Mouse (Mus musculus) G1E (cell line): ENCODE measurements around the gene Arf6.

ENCODE experiments used
- CTCF ChIP-seq: IDR thresholded peaks from 2 replicates; pipeline ENCODE4 v1.5.1; 2012; ENCODE audit warnings: low read depth, low read length, inconsistent platforms, mixed read lengths
- GATA2 ChIP-seq: IDR thresholded peaks from 2 replicates; pipeline ENCODE4 v1.6.1; 2012; ENCODE audit warnings: low read depth, low read length, inconsistent platforms, borderline replicate concordance
- POLR2AphosphoS5 ChIP-seq: IDR thresholded peaks from 2 replicates; pipeline ENCODE4 v1.6.1; 2012; ENCODE audit warnings: low read depth, low read length, inconsistent platforms; ENCODE audit not compliant: insufficient replicate concordance
- TAL1 ChIP-seq: conservative IDR thresholded peaks from 2 replicates; pipeline ENCODE4 v1.6.1; 2012; ENCODE audit warnings: low read depth, low read length, inconsistent platforms, mixed read lengths

DNA sequence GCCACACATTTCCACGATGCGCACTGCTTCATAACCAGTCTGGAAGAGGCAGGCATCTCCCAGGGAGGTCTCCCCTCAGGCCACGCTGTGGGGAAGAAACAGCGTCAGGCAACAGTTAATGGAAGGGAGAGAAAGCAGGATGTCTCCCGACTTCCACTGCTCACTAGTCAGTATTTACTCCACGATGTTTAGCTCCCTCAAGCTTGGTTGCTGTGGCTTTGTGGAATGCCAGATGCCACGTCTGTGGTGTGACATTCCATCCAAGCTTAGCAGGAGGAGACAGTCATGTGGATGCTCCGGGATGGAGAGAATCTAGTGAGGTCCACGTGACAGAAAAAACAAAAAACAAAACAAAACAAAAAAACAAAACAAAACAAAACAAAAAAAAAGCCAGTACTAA lies 30.1 kb downstream of the Arf6 start:
- TF ChIP-seq CTCF (no peak), TAL1 (no peak), GATA2 (no peak), POLR2AphosphoS5 (no peak)
